In the genomic region with DNA sequence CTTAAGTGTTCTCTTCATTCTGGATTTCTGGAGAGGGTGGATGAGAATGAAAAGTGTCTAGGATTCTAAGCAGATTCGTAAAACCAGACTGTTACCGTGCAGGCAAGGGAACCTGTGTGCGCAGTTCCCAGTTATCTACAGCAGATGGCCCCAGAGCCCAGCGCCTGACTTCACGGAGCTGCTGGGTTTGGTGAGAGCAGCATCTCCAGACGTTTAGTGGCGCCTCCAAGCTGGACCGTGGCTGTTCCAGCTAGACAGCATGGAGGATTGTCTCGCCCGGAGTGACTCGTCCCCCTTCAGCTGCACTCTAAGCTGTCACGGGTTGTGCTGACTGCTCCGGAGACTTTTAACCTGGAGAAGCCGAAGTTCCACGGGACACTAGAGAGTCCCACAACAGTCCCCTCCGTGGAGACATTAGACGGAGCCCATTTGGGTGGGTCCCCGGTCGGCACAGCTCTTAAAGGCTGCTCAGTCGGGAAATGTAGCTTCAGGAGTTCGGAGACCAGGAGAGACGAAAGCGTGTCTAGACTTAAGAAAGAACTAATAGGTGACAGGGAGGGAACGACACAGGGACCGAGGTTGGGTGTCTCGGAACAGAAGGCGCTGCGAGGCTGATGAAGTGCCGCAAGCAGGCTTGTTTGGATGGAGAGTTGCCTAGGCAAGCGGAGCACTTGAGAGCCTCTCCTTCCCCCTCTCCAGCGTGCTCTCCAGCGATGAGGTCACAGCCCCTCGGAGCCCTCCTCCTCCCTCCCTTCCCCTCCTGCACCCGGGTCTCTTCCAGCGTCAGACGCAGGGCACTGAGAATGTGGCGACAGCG, we compare ENCODE assay signal across 8 mouse cellular contexts. TPM values are rescaled to one million over a fixed set of nuclear protein-coding genes. Genes with fewer than 3 reads are reported as not detected.
DNase-seq lines count a peak whose midpoint lies in the region; ATAC-seq and TF ChIP-seq lines count a peak whose summit lies in the region.

No protein-coding gene starts in this region.

- peak; percentile 70 for DNase-seq in brain, embryonic 18.5 days (ENCODE audit: low read depth, low spot score)
- DNase-seq in forebrain, embryonic 11.5 days (ENCODE audit: low spot score) = peak; percentile 89
- DNase-seq in kidney, postnatal 25 days = peak; percentile 72 to 77
- peak; percentile 12 for DNase-seq in liver, embryonic 13.5 days
- peak; percentile 77 for DNase-seq in neural tube, embryonic 10.5 days (ENCODE audit: extremely low spot score, low spot score)
- DNase-seq in testis, postnatal 14 days (ENCODE audit: low spot score) = peak; percentile 54

- WGBS in forebrain, embryonic 11.5 days = 1% methylated on average over 38 of the region's 38 CpGs
- under 1% methylated on average over 35 of the region's 38 CpGs for WGBS in heart, embryonic 16.5 days
- WGBS in liver, embryonic 13.5 days (ENCODE audit: insufficient replicate concordance) = 2% methylated on average over 38 of the region's 38 CpGs

- no peak overlapping the region for H3K27ac ChIP-seq in forebrain, embryonic 11.5 days (ENCODE audit: low read depth, low read length)
- H3K27ac ChIP-seq in heart, embryonic 16.5 days (ENCODE audit: low read length) = no peak overlapping the region
- H3K27ac ChIP-seq in liver, embryonic 13.5 days = no peak overlapping the region

- H3K9me3 ChIP-seq in E14TG2a.4 (ENCODE audit: low read length) = no peaks in the 10 kb centered on the region
- no peaks in the 10 kb centered on the region for H3K9me3 ChIP-seq in forebrain, embryonic 11.5 days (ENCODE audit: control insufficient read depth, low read length)
- H3K9me3 ChIP-seq in heart, embryonic 16.5 days (replicated peaks; ENCODE audit: control insufficient read depth, low read length) = no peaks in the 10 kb centered on the region
- H3K9me3 ChIP-seq in liver, embryonic 13.5 days (replicated peaks) = no peaks in the 10 kb centered on the region

- peak; percentile 93 for ATAC-seq in forebrain, embryonic 11.5 days (replicated peaks; ENCODE audit: low FRiP score)
- peak; percentile 77 for ATAC-seq in heart, embryonic 16.5 days (replicated peaks; ENCODE audit: extremely low read depth, insufficient read depth, low FRiP score)
- ATAC-seq in liver, embryonic 13.5 days (ENCODE audit: low read depth) = peak; percentile 63; the same call in 1 of the 2 replicates

- peak overlapping the region; percentile 47 for H3K9ac ChIP-seq in forebrain, embryonic 11.5 days (ENCODE audit: low read length)
- peak overlapping the region; percentile 62 for H3K9ac ChIP-seq in heart, embryonic 16.5 days (ENCODE audit: low read length)
- H3K9ac ChIP-seq in liver, embryonic 13.5 days = no peak overlapping the region

- peaks cover 52% of the 10 kb centered on the region for H3K27me3 ChIP-seq in E14TG2a.4 (ENCODE audit: insufficient read depth, low read length)
- H3K27me3 ChIP-seq in forebrain, embryonic 11.5 days (ENCODE audit: control insufficient read depth, insufficient read depth, low read length) = peaks cover 9% of the 10 kb centered on the region
- peaks cover 17% of the 10 kb centered on the region for H3K27me3 ChIP-seq in heart, embryonic 16.5 days (ENCODE audit: control insufficient read depth, insufficient read depth, low read length)
- H3K27me3 ChIP-seq in liver, embryonic 13.5 days = peaks cover 46% of the 10 kb centered on the region

- H3K4me1 ChIP-seq in E14TG2a.4 (replicated peaks; ENCODE audit: low read depth, low read length) = peaks cover 5% of the 10 kb centered on the region
- H3K4me1 ChIP-seq in forebrain, embryonic 11.5 days (replicated peaks; ENCODE audit: control insufficient read depth, insufficient read depth, low read length) = peaks cover 3% of the 10 kb centered on the region; the same call in 1 of the 2 replicates
- 0 out of 2 replicates have a peak, but pooled peaks cover 2% of the 10 kb centered on the region for H3K4me1 ChIP-seq in heart, embryonic 16.5 days (ENCODE audit: control insufficient read depth, insufficient read depth, low read length)
- 0 out of 2 replicates have a peak, but pooled peaks cover 6% of the 10 kb centered on the region for H3K4me1 ChIP-seq in liver, embryonic 13.5 days (replicated peaks)

- TF ChIP-seq CTCF in E14TG2a.4 (conservative IDR thresholded peaks at IDR 0.05; ENCODE audit: low read length) = peak; percentile 72

- peak overlapping the region; percentile 74 for H3K4me2 ChIP-seq in forebrain, embryonic 11.5 days (ENCODE audit: low read depth, low read length, severe bottlenecking)
- H3K4me2 ChIP-seq in heart, embryonic 16.5 days (ENCODE audit: low read depth, low read length) = peak overlapping the region; percentile 73
- peak overlapping the region; percentile 62 for H3K4me2 ChIP-seq in liver, embryonic 13.5 days

- peak overlapping the region; percentile 84 for H3K4me3 ChIP-seq in E14TG2a.4 (replicated peaks; ENCODE audit: low read length)
- peak overlapping the region; percentile 40 for H3K4me3 ChIP-seq in forebrain, embryonic 11.5 days (ENCODE audit: low read depth, low read length)
- peak overlapping the region; percentile 49 for H3K4me3 ChIP-seq in heart, embryonic 16.5 days (ENCODE audit: low read length)
- H3K4me3 ChIP-seq in liver, embryonic 13.5 days (replicated peaks) = peak overlapping the region; percentile 37

- no peaks in the 10 kb centered on the region for H3K36me3 ChIP-seq in E14TG2a.4 (ENCODE audit: insufficient read depth, low read length)
- H3K36me3 ChIP-seq in forebrain, embryonic 11.5 days (ENCODE audit: control insufficient read depth, insufficient read depth, low read length) = no peaks in the 10 kb centered on the region
- no peaks in the 10 kb centered on the region for H3K36me3 ChIP-seq in heart, embryonic 16.5 days (ENCODE audit: control insufficient read depth, insufficient read depth)
- no peaks in the 10 kb centered on the region for H3K36me3 ChIP-seq in liver, embryonic 13.5 days

RNA-seq across cellular contexts. Expression of gene Tshr, which starts 16.1 kb away (rescaled TPM):
- polyA plus RNA-seq in forebrain, embryonic 11.5 days (2014; fragmentation: Nextera tagmentation; extraction: Ambion mirVana) = 0.31 and 0.36 TPM in 2 replicates
- polyA plus RNA-seq in heart, embryonic 16.5 days (2015; fragmentation: Nextera tagmentation; extraction: Ambion mirVana) = not detected in 2 replicates
- 0.13 TPM in 1 of 2 replicates, not detected in the other for polyA plus RNA-seq in liver, embryonic 13.5 days (2015; fragmentation: Nextera tagmentation; extraction: Ambion mirVana)

RNA-seq across cellular contexts. Expression of gene Cep128, which starts 16.2 kb away (rescaled TPM):
- polyA plus RNA-seq in forebrain, embryonic 11.5 days (2014; fragmentation: Nextera tagmentation; extraction: Ambion mirVana) = 12.9 TPM in 2 replicates
- 12.8 and 14.7 TPM in 2 replicates for polyA plus RNA-seq in heart, embryonic 16.5 days (2015; fragmentation: Nextera tagmentation; extraction: Ambion mirVana)
- polyA plus RNA-seq in liver, embryonic 13.5 days (2015; fragmentation: Nextera tagmentation; extraction: Ambion mirVana) = 9.0 and 11.0 TPM in 2 replicates

Comparison
In these comparisons a context has a peak if more than half of its experiments do, and no peak if none do; other contexts are left out.
1. DNase-seq: peak in every context shown above with its lines; median percentile 89 in forebrain, embryonic 11.5 days; 77 in neural tube, embryonic 10.5 days; 74 in kidney, postnatal 25 days; 70 in brain, embryonic 18.5 days; 54 in testis, postnatal 14 days; 12 in liver, embryonic 13.5 days.